Mouse (Mus musculus) forebrain, embryonic 11.5 days (tissue): ENCODE results near the gene Cela1. TPM values are rescaled to one million over a fixed set of nuclear protein-coding genes. Genes with fewer than 3 reads are reported as not detected.

Source experiments
- ATAC-seq: fragments of 200-750 bp; cut with Nextera tagmentation; replicated peaks from 2 replicates; pipeline ENCODE4 v1.8.0; 2017; ENCODE audit warnings: moderate TSS enrichment; ENCODE audit not compliant: low FRiP score
- DNase-seq: peaks from one replicate; pipeline ENCODE4 v3.0.0-alpha.2; 2017; ENCODE audit warnings: low spot score
- H3K27ac ChIP-seq: fragments of 300-500 bp; sonication (generic); 2 replicates; pipeline ENCODE4 v1.5.1; 2014; ENCODE audit warnings: low read depth, low read length
- H3K27me3 ChIP-seq: fragments of 300-500 bp; sonication (generic); 2 replicates; pipeline ENCODE4 v1.6.1; 2014; ENCODE audit warnings: mild to moderate bottlenecking, low read length, mixed read lengths; ENCODE audit not compliant: control insufficient read depth, insufficient read depth
- H3K36me3 ChIP-seq: fragments of 300-500 bp; sonication (generic); 2 replicates; pipeline ENCODE4 v1.6.1; 2014; ENCODE audit warnings: mild to moderate bottlenecking, low read length, moderate library complexity, mixed read lengths; ENCODE audit not compliant: control insufficient read depth, insufficient read depth
- H3K4me1 ChIP-seq: fragments of 300-500 bp; sonication (generic); replicated peaks from 2 replicates; pipeline ENCODE4 v1.6.1; 2014; ENCODE audit warnings: low read length, mixed read lengths; ENCODE audit not compliant: control insufficient read depth, insufficient read depth
- H3K4me2 ChIP-seq: fragments of 300-500 bp; sonication (generic); 2 replicates; pipeline ENCODE4 v1.6.1; 2014; ENCODE audit warnings: low read depth, mild to moderate bottlenecking, low read length, moderate library complexity, mixed read lengths; ENCODE audit not compliant: severe bottlenecking
- H3K4me3 ChIP-seq: fragments of 300-500 bp; sonication (generic); 2 replicates; pipeline ENCODE4 v1.5.1; 2014; ENCODE audit warnings: low read depth, low read length
- H3K9ac ChIP-seq: fragments of 300-500 bp; sonication (generic); 2 replicates; pipeline ENCODE4 v1.6.1; 2014; ENCODE audit warnings: low read length
- H3K9me3 ChIP-seq: fragments of 300-500 bp; sonication (generic); 2 replicates; pipeline ENCODE4 v1.6.1; 2016; ENCODE audit warnings: low read length, mixed read lengths; ENCODE audit not compliant: control insufficient read depth
- WGBS: fragments of 180-500 bp; shearing (Covaris S2); extraction: QIAGEN DNeasy Blood & Tissue Kit; methylation state at CpG from one replicate; pipeline ENCODE4 v1.1.7; 2014; 5-methylcytosine and 5-hydroxymethylcytosine counted together
- polyA plus RNA-seq: library from polyadenylated mRNA; unstranded; fragments of >200 nt; fragmentation: Nextera tagmentation; extraction: Ambion mirVana; gene quantifications from 2 replicates; pipeline ENCODE4 v1.2.1, GENCODE M21; 2014

Cela1 gene
- polyA plus RNA-seq, 1 experiment from 2014 or later, result 1.1 TPM

DNA sequence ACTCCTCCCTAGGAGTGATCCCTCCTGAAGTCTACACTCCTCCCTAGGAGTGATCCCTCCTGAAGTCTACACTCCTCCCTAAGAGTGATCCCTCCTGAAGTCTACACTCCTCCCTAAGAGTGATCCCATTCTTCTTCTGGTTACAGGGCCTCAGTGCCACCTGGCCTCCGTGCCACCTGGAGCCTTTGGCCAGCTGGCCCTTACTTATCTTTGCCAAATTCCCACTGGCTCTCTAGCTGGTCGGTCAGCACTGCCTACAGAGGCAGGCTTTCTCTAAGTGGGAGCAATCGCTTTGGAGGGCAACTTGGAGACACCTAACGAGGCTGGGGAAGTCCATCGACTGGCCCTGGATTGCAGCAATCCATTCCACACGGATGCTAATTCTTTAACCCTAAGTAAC lies 41.6 kb downstream of the Cela1 start:
- H3K9me3 ChIP-seq, result no peaks in the 10 kb centered on the region
- H3K4me1 ChIP-seq, result no peaks in the 10 kb centered on the region
- H3K36me3 ChIP-seq, result no peaks in the 10 kb centered on the region
- no peak overlapping the region for H3K4me2 ChIP-seq
- H3K27ac ChIP-seq, result no peak overlapping the region
- H3K4me3 ChIP-seq, result no peak overlapping the region
- DNase-seq, result no peak
- no peaks in the 10 kb centered on the region for H3K27me3 ChIP-seq
- H3K9ac ChIP-seq, result no peak overlapping the region
- WGBS, result 80% methylated on average over 6 of the region's 6 CpGs
- ATAC-seq, result no peak

DNA sequence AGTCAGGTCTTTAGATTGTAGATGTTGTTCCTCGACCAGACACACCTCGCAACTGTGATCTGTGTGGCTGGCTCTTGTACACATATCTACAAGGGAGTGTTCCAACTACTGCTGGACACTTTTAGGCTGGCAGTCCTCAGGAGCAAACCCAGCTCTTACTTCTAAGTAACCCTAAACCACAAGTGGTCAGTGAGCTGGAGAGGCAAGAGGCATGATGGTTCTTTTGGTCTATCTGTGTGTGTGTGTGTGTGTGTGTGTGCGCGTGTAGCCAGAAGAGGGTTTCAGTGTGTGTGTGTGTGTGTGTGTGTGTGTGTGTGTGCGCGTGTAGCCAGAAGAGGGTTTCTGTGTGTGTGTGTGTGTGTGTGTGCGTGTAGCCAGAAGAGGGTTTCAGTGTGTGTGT lies 45.3 kb downstream of the Cela1 start:
- no peaks in the 10 kb centered on the region for H3K4me1 ChIP-seq
- no peak overlapping the region for H3K4me2 ChIP-seq
- ATAC-seq, result no peak
- no peak overlapping the region for H3K27ac ChIP-seq
- no peaks in the 10 kb centered on the region for H3K36me3 ChIP-seq
- H3K27me3 ChIP-seq, result peaks cover 11% of the 10 kb centered on the region
- WGBS, result 92% methylated on average over 7 of the region's 7 CpGs
- no peak overlapping the region for H3K4me3 ChIP-seq
- H3K9ac ChIP-seq, result no peak overlapping the region
- DNase-seq, result no peak
- H3K9me3 ChIP-seq, result no peaks in the 10 kb centered on the region

DNA sequence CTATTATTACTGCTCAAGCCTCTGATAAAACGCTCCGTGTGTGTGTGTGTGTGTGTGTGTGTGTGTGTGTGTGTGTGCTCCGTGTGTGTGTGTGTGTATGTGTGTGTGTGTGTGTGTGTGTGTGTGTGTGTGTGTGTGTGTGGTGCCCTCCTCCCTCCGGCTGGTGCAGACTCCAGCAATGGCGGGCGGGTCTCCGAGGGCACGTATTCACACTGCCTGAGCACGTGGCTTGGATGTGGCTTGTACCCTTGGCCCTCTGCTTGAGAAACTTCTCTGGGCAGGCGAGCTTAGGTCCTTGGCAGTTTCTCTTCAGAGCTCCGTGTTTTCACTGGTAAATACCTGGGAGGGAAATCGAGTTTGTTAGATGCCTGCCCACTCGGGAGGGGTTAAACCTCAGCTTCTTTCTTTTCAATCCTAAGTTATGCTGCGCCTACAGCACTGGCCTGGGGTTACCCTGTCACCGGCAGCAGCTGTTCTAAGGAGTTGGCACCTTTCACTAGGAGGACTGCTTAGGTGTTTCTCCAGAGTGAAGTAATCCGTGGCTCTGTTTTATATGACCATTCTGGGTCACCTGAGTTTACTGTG lies 46.4 kb downstream of the Cela1 start:
- 77% methylated on average over 11 of the region's 16 CpGs for WGBS
- H3K27ac ChIP-seq, result no peak overlapping the region
- ATAC-seq, result no peak

DNA sequence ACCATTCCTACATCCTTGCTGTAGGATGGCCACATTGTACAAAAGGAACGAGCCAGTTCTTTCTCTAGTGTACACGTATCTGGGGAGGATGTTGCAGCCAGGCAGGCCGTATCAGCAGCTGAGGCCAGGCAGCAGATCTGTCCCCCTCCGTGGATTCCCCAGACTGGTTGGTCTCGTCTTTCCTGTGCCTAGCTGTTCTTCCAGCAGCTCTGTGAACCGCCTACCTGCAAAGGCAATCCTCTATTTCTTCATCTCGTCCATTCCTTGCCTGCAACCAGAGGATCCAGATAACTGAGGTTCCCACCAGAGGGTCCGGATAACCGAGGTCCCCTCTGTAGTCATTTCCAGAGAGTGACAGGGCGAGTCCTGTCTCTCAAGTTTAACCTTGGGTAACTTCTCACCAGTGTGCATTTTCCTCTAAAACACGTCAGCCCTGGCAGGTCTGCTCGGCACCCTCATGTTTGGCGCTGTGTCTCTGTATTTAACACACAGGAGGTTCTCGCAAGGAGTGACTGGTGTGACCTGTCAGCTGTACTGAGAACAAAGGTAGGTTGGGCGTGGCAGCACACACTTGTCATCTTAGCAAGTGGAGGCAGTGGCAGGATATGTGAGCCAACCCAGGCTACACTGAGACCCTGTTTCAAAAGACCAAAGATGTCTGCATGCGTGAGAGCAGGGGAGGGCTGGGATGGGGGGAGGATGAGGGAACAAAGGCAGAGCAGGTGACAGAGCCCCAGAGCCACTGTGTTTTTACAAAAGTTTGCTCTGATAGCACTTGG lies 47.6 kb downstream of the Cela1 start:
- Histone ChIP-seq H3K27ac (no peak overlapping the region), H3K36me3 (no peaks in the 10 kb centered on the region), H3K4me3 (no peak overlapping the region), H3K9me3 (no peaks in the 10 kb centered on the region), H3K9ac (no peak overlapping the region), H3K27me3 (peaks cover 34% of the 10 kb centered on the region), H3K4me1 (peaks cover 10% of the 10 kb centered on the region; the same call in 1 of the 2 replicates), H3K4me2 (no peak overlapping the region)
- DNase-seq, result no peak
- ATAC-seq, result no peak
- 81% methylated on average over 16 of the region's 16 CpGs for WGBS

More for the DNA sequence above, 46.4 kb downstream of the Cela1 start:
- Histone ChIP-seq H3K4me1 (peaks cover 8% of the 10 kb centered on the region; the same call in 1 of the 2 replicates), H3K9ac (no peak overlapping the region), H3K9me3 (no peaks in the 10 kb centered on the region), H3K4me2 (no peak overlapping the region), H3K4me3 (no peak overlapping the region), H3K27me3 (peaks cover 23% of the 10 kb centered on the region), H3K36me3 (no peaks in the 10 kb centered on the region)
- no peak for DNase-seq

DNA sequence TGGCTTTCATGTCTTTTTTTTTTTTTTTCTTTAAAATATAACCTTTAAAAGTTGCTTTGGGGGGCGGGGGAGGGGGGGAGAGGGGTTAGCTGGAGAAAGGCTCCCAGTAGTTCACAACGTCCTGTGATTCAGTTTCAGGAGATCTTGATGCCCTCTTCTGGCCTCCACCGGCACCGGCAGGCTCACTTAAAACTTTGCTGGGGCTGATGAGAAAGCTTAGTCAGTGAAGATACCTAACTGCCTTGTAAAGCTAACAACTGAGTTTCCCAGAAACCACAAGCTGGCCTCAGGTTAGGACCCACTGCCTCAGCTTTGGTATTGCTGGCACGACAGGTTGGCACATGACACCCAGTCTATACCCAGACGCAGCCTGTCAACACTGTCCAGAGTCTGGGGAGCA lies 50.1 kb downstream of the Cela1 start:
- Histone ChIP-seq H3K4me2 (no peak overlapping the region), H3K9ac (no peak overlapping the region), H3K27ac (no peak overlapping the region), H3K27me3 (peaks cover 44% of the 10 kb centered on the region), H3K9me3 (no peaks in the 10 kb centered on the region), H3K4me1 (peaks cover 10% of the 10 kb centered on the region; the same call in 1 of the 2 replicates), H3K4me3 (no peak overlapping the region), H3K36me3 (no peaks in the 10 kb centered on the region)
- WGBS, result 22% methylated on average over 6 of the region's 6 CpGs
- ATAC-seq (no peak), DNase-seq (no peak)

DNA sequence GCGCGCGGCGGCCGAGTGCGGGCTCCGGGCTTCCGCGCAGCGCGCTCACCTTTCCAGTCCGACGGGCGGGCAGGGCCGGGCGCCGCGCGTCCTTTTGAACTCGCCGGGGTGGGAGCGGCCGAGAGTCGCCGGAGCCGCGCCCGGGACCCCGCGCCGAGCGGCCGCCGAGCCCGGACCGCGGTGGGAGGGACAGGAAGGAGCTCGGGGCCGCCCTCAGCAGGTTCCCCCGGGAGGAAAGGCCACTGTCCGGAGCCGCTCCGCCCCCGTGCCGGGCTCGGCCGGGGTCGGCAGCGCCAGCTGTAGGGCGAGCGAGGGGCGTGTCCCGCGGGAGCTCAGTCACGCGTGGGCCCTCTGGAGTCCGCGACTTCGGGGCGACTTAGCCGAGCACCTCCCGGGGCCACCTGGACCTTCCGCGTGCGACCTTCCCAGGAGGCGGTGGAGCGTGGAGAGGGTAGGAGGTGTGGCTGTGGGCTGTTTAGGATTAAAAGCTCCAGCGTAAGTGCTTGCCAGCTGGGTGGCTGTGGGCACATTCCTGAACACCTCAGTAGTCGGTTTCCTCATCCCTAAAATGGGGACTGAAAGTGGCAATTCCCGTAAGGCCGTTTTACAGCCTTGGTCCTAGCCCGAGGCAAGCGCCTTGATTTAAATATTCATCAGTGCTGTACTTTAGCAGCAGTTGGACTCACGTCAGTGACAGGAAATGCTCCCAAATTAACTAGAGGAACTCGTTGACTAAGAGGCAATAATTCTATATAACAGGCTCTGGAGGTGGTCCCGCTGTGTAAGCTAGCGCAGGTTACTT lies 50.8 kb downstream of the Cela1 start, which contains the start of gene Smagp:
Gene Smagp (minus strand): TSS at position 241 of the 802 bp plus-strand sequence.
- Histone ChIP-seq H3K4me2 (peak within 1 kb of the TSS; percentile 71), H3K9me3 (no peaks in the 10 kb centered on the region), H3K36me3 (no peaks in the 10 kb centered on the region), H3K9ac (peak within 1 kb of the TSS; percentile 20; the same call in 1 of the 2 replicates), H3K27ac (no peak within 1 kb of the TSS), H3K4me3 (peak within 1 kb of the TSS; percentile 42), H3K4me1 (peaks cover 10% of the 10 kb centered on the region; the same call in 1 of the 2 replicates), H3K27me3 (peaks cover 44% of the 10 kb centered on the region)
- under 1% methylated on average over 71 of the region's 77 CpGs for WGBS
- ATAC-seq, result no peak
- DNase-seq, result peak; percentile 60

DNA sequence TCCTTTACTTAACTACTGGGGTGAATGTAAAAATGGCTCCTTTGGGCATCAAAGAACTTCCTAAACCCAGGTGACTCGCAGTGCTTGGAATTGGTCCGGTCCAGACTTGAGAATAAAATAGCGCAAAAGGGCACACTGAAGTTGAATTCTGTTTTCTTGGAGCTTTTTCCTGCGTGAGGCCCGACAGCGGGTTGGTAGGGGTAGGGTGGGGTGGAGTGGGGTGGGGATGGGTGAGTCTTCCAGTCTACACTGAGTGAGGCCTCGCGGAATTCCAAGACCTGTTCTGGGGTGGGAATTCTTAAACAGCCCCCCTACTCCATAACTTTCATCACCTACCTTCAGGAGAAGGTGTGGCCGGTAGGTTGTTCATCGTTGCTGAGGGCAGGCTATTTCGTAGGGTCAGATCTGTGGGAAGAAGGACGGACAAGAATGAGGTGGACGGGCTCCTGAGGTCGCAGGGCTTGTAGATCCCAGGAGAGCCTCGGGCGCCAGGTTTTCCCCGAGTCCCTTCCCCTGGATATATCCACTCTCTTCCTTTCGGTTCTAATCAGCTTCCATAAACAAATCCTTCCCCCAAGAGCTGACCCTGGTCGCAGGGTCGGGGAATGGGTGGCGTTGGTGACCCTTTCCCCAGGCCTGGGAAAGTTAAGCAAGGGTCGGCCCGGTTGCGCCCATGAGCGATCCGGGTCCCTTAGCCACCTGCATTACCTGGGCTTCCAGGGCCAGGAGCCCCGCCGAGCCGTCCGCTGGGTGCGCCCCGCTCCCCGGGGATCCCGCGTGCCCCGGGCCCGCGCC lies 51.7 kb downstream of the Cela1 start:
- H3K9ac ChIP-seq, result 0 out of 2 replicates have a peak overlapping the region, but pooled peaks have one; percentile 20
- H3K4me2 ChIP-seq, result peak overlapping the region; percentile 71
- no peaks in the 10 kb centered on the region for H3K36me3 ChIP-seq
- ATAC-seq, result no peak
- WGBS, result 3% methylated on average over 36 of the region's 38 CpGs
- peak overlapping the region; percentile 42 for H3K4me3 ChIP-seq
- DNase-seq, result no peak
- peaks cover 44% of the 10 kb centered on the region for H3K27me3 ChIP-seq
- H3K27ac ChIP-seq, result no peak overlapping the region
- peaks cover 10% of the 10 kb centered on the region; the same call in 1 of the 2 replicates for H3K4me1 ChIP-seq
- no peaks in the 10 kb centered on the region for H3K9me3 ChIP-seq

DNA sequence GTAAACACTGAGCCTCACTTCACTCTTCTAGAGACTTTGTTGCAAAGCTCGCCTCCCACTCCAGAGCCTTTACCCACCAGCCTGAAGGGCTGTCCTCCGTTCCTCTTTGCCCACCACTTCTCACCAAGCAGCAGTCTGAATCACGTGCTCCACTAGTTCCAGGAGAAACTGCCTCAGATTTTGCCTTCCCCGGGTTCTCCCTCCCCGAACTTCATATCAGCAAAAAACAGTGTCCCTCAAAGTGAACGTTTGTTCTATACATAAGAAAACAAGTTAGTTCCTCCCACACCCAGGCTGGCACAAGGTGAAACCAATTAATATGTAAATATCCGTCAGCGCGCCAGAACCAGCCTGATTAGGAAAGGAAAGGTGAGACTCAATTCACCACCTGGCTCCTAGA lies 52.5 kb downstream of the Cela1 start:
- H3K36me3 ChIP-seq, result no peaks in the 10 kb centered on the region
- ATAC-seq (no peak), DNase-seq (no peak)
- H3K9me3 ChIP-seq, result no peaks in the 10 kb centered on the region
- peaks cover 44% of the 10 kb centered on the region for H3K27me3 ChIP-seq
- H3K4me2 ChIP-seq, result no peak overlapping the region
- H3K27ac ChIP-seq, result no peak overlapping the region
- 8% methylated on average over 9 of the region's 9 CpGs for WGBS
- no peak overlapping the region for H3K4me3 ChIP-seq
- H3K9ac ChIP-seq, result no peak overlapping the region
- peaks cover 10% of the 10 kb centered on the region; the same call in 1 of the 2 replicates for H3K4me1 ChIP-seq
